Comparison of ENCODE assay signal across 18 mouse cellular contexts in genomic region chr1:33453299-33453698, GRCm38 (mm10).
"Had no signal": no experiment of that assay in that cellular context is flagged by ENCODE, and none has a peak within 500 bp of the region (broad histone marks: within the 10 kb centered on the region; RNA-seq: fewer than 3 reads in every experiment).

No protein-coding gene starts in this region.

- H3K4me2 ChIP-seq: liver, embryonic 12.5 days; lung, embryonic 14.5 days; midbrain, embryonic 11.5 days; midbrain, embryonic 13.5 days; neural tube, embryonic 13.5 days; neural tube, embryonic 15.5 days; stomach, embryonic 15.5 days had no signal

- H3K27ac ChIP-seq: liver, embryonic 12.5 days; liver, embryonic 14.5 days; midbrain, embryonic 13.5 days; neural tube, embryonic 13.5 days; neural tube, embryonic 15.5 days; stomach, embryonic 15.5 days; stomach, postnatal 0 days had no signal

- H3K9ac ChIP-seq: liver, embryonic 12.5 days; liver, embryonic 14.5 days; lung, embryonic 14.5 days; midbrain, embryonic 13.5 days; neural tube, embryonic 13.5 days; neural tube, embryonic 15.5 days; stomach, embryonic 15.5 days had no signal

- ATAC-seq: liver, embryonic 12.5 days; midbrain, embryonic 13.5 days; midbrain, embryonic 16.5 days had no signal

- H3K27me3 ChIP-seq: liver, embryonic 12.5 days; midbrain, embryonic 13.5 days; neural tube, embryonic 13.5 days; neural tube, embryonic 15.5 days; stomach, embryonic 15.5 days had no signal

- H3K4me3 ChIP-seq: liver, embryonic 12.5 days; midbrain, embryonic 13.5 days; myocyte; neural tube, embryonic 13.5 days; neural tube, embryonic 15.5 days; stomach, embryonic 15.5 days had no signal

- H3K9me3 ChIP-seq: liver, embryonic 12.5 days; midbrain, embryonic 13.5 days; neural tube, embryonic 13.5 days; neural tube, embryonic 15.5 days; stomach, embryonic 15.5 days had no signal

- DNase-seq: lung, adult 18-20 months; lung, embryonic 14.5 days; lung, postnatal 10 days; lung, postnatal 4 days; right cerebral cortex, postnatal 14 days; thymus, adult 18-20 months; thymus, postnatal 14 days; thymus, postnatal 36 days had no signal

- H3K4me1 ChIP-seq: liver, embryonic 12.5 days; midbrain, embryonic 13.5 days; neural tube, embryonic 13.5 days; neural tube, embryonic 15.5 days; stomach, embryonic 15.5 days had no signal

- H3K36me3 ChIP-seq: midbrain, embryonic 13.5 days; neural tube, embryonic 13.5 days; neural tube, embryonic 15.5 days; stomach, embryonic 15.5 days had no signal
